Mouse (Mus musculus) forebrain, embryonic 16.5 days (tissue): ENCODE measurements around the gene Zfp740. TPM values are rescaled to one million over a fixed set of nuclear protein-coding genes. Genes with fewer than 3 reads are reported as not detected.

ENCODE experiments used
- ATAC-seq: fragments of 200-750 bp; cut with Nextera tagmentation; 2 replicates; pipeline ENCODE4 v1.8.0; 2017; ENCODE audit warnings: mild to moderate bottlenecking, moderate library complexity
- H3K27ac ChIP-seq: fragments of 300-500 bp; sonication (generic); 2 replicates; pipeline ENCODE4 v1.5.1; 2014; ENCODE audit warnings: low read length, control low read depth
- H3K27me3 ChIP-seq: fragments of 300-500 bp; sonication (generic); replicated peaks from 2 replicates; pipeline ENCODE4 v1.6.1; 2014; ENCODE audit warnings: low read length; ENCODE audit not compliant: control insufficient read depth, insufficient read depth
- H3K36me3 ChIP-seq: fragments of 300-500 bp; sonication (generic); 2 replicates; pipeline ENCODE4 v1.6.1; 2014; ENCODE audit not compliant: control insufficient read depth, insufficient read depth
- H3K4me1 ChIP-seq: fragments of 300-500 bp; sonication (generic); replicated peaks from 2 replicates; pipeline ENCODE4 v1.6.1; 2014; ENCODE audit warnings: low read length; ENCODE audit not compliant: control insufficient read depth, insufficient read depth
- H3K4me2 ChIP-seq: fragments of 300-500 bp; sonication (generic); 2 replicates; pipeline ENCODE4 v1.6.1; 2014; ENCODE audit warnings: mild to moderate bottlenecking, low read length, control low read depth
- H3K4me3 ChIP-seq: fragments of 300-500 bp; sonication (generic); replicated peaks from 2 replicates; pipeline ENCODE4 v1.5.1; 2014; ENCODE audit warnings: mild to moderate bottlenecking, low read length, control low read depth
- H3K9ac ChIP-seq: fragments of 300-500 bp; sonication (generic); replicated peaks from 2 replicates; pipeline ENCODE4 v1.6.1; 2014; ENCODE audit warnings: low read depth, low read length, control low read depth
- H3K9me3 ChIP-seq: fragments of 300-500 bp; sonication (generic); 2 replicates; pipeline ENCODE4 v1.6.1; 2016; ENCODE audit warnings: low read length; ENCODE audit not compliant: control insufficient read depth
- WGBS: fragments of 180-500 bp; shearing (Covaris S2); extraction: QIAGEN DNeasy Blood & Tissue Kit; methylation state at CpG from one replicate; pipeline ENCODE4 v1.1.7; 2014; 5-methylcytosine and 5-hydroxymethylcytosine counted together
- polyA plus RNA-seq: library from polyadenylated mRNA; unstranded; fragments of >200 nt; fragmentation: Nextera tagmentation; extraction: Ambion mirVana; gene quantifications from 2 replicates; pipeline ENCODE4 v1.2.1, GENCODE M21; 2015

Gene Zfp740
- polyA plus RNA-seq, 1 experiment from 2014 or later: 84.6 TPM

GRCm38 (mm10) chr15:102258581-102259253 lies 55.7 kb downstream of the Zfp740 start:
- Histone ChIP-seq H3K9ac (no peak overlapping the region), H3K27me3 (peaks cover 1% of the 10 kb centered on the region; the same call in 1 of the 2 replicates), H3K4me3 (no peak overlapping the region), H3K4me2 (no peak overlapping the region), H3K27ac (no peak overlapping the region), H3K36me3 (no peaks in the 10 kb centered on the region), H3K4me1 (peaks cover 16% of the 10 kb centered on the region), H3K9me3 (no peaks in the 10 kb centered on the region)
- WGBS: 27% methylated on average over 9 of the region's 11 CpGs
- no peak for ATAC-seq

- Histone ChIP-seq H3K27me3 (0 out of 2 replicates have a peak, but pooled peaks cover 2% of the 10 kb centered on the region), H3K4me2 (no peak overlapping the region), H3K27ac (no peak overlapping the region), H3K9ac (no peak overlapping the region), H3K9me3 (no peaks in the 10 kb centered on the region), H3K36me3 (no peaks in the 10 kb centered on the region), H3K4me1 (peaks cover 8% of the 10 kb centered on the region), H3K4me3 (no peak overlapping the region)
- ATAC-seq: no peak
- WGBS: 52% methylated on average over 7 of the region's 7 CpGs
These were observed 59.5 kb downstream of the Zfp740 start for GRCm38 (mm10) chr15:102262582-102262981.

DNA sequence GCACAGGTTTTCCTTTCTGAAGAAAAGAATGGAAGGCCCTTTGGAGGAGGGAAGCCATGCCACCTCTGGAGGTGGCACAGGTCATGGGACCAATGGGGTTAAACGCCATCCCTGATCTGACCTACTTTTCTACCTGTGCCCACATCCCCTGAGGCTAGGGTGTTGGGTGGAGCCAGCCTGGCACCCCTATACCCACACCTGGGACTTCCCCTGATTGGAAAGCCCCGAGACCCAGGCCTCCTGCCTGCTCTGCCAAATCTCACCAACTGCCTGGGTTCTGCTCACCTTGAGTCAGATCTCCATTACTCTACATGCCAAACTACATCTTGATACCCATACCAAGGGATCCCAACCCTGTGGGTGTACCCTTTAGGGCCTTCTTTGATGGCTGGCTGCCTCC lies 60.0 kb downstream of the Zfp740 start:
- Histone ChIP-seq H3K4me2 (no peak overlapping the region), H3K9me3 (no peaks in the 10 kb centered on the region), H3K36me3 (no peaks in the 10 kb centered on the region), H3K27ac (no peak overlapping the region), H3K4me1 (peaks cover 4% of the 10 kb centered on the region), H3K9ac (no peak overlapping the region), H3K27me3 (0 out of 2 replicates have a peak, but pooled peaks cover 2% of the 10 kb centered on the region), H3K4me3 (no peak overlapping the region)
- WGBS: 79% methylated on average over 2 of the region's 2 CpGs
- ATAC-seq: no peak

Other genes starting within 250 kb of the Zfp740 start
- gene Krt78, start 249.0 kb upstream of the Zfp740 start, polyA plus RNA-seq: not detected in 2 replicates
- gene Krt8, start 198.8 kb upstream of the Zfp740 start, polyA plus RNA-seq: 2.4 and 3.7 TPM in 2 replicates
- 4.4 TPM in 2 replicates for gene Krt18, start 175.1 kb upstream of the Zfp740 start, polyA plus RNA-seq
- 109 and 117 TPM in 2 replicates for gene Eif4b, start 129.5 kb upstream of the Zfp740 start, polyA plus RNA-seq
- gene Tns2, start 102.8 kb upstream of the Zfp740 start, polyA plus RNA-seq: 6.9 and 7.7 TPM in 2 replicates
- gene Spryd3, start 67.0 kb upstream of the Zfp740 start, polyA plus RNA-seq: 48.2 and 56.4 TPM in 2 replicates
- 2.2 and 2.4 TPM in 2 replicates for gene Igfbp6, start 58.9 kb upstream of the Zfp740 start, polyA plus RNA-seq
- gene Soat2, start 52.7 kb upstream of the Zfp740 start, polyA plus RNA-seq: not detected in 2 replicates
- 37.8 and 39.6 TPM in 2 replicates for gene Csad, start 1.5 kb downstream of the Zfp740 start, polyA plus RNA-seq
- 0.73 and 1.0 TPM in 2 replicates for gene Itgb7, start 28.7 kb downstream of the Zfp740 start, polyA plus RNA-seq
- gene Rarg, start 54.3 kb downstream of the Zfp740 start, polyA plus RNA-seq: 6.4 and 8.0 TPM in 2 replicates
- gene Gm9918, start 67.3 kb downstream of the Zfp740 start, polyA plus RNA-seq: 0.11 TPM in 1 of 2 replicates, not detected in the other
- 50.6 and 52.8 TPM in 2 replicates for gene Mfsd5, start 76.2 kb downstream of the Zfp740 start, polyA plus RNA-seq
- 10.9 and 11.7 TPM in 2 replicates for gene Espl1, start 93.0 kb downstream of the Zfp740 start, polyA plus RNA-seq
- gene Pfdn5, start 122.9 kb downstream of the Zfp740 start, polyA plus RNA-seq: 429 and 443 TPM in 2 replicates
- 105 and 111 TPM in 2 replicates for gene Myg1, start 128.5 kb downstream of the Zfp740 start, polyA plus RNA-seq
- gene Aaas, start 147.5 kb downstream of the Zfp740 start, polyA plus RNA-seq: 42.0 and 44.7 TPM in 2 replicates
- gene Sp7, start 163.9 kb downstream of the Zfp740 start, polyA plus RNA-seq: 0.38 and 1.1 TPM in 2 replicates
- 5.0 and 5.9 TPM in 2 replicates for gene Sp1, start 202.9 kb downstream of the Zfp740 start, polyA plus RNA-seq
- 0.32 and 0.58 TPM in 2 replicates for gene Amhr2, start 242.1 kb downstream of the Zfp740 start, polyA plus RNA-seq